Mouse (Mus musculus) megakaryocyte progenitor cell, adult 5-6 weeks (primary cell): ENCODE results near the gene Unc119. TPM values are rescaled to one million over a fixed set of nuclear protein-coding genes. Genes with fewer than 3 reads are reported as not detected.
A peak's percentile ranks its signal among the peaks of the same experiment; 100 is the strongest.

ENCODE experiments used
- ATAC-seq: replicated peaks from 2 replicates; pipeline ENCODE4 v1.8.0; 2016; ENCODE audit warnings: mild to moderate bottlenecking, moderate TSS enrichment, inconsistent platforms; ENCODE audit not compliant: poor library complexity
- total RNA-seq, 2 experiments: library from RNA; stranded (forward) in 1 of 2; stranded (reverse) in 1 of 2; fragments of 157-497, 149-512 nt in 1 of 2; fragments of 200-1000 nt in 1 of 2; gene quantifications; 2 replicates each; pipeline versions ENCODE4 v1.2.3 to v1.2.4; 2015 to 2017

The Unc119 gene
- total RNA-seq, 2 experiments from 2014 or later, result 25.7 to 27.2 TPM

- ATAC-seq, result no peak
Measured at GRCm38 (mm10) chr11:78367456-78368225, 24.4 kb downstream of the Unc119 start.

DNA sequence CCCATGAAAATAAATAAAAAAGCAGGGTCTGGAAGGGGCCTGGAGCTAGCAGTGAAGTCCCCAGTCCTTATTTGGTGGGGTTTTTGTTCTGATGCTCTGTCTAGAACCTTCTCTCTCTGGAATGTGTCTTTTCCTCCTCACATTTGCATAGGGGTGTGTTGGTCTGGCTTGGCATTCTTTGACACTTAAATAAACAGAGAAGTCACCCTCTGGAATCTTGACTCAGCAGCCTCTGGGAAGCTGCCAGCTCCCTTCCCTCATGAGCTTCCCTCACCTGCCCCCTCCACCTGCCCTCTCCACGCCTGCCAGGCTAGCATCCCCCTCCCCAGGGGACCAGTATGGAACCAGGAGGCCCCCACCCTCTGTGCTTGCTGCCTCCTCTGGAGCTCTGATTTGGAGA, 27.1 kb downstream of the Unc119 start:
- ATAC-seq, result no peak

- ATAC-seq, result no peak
Measured at GRCm38 (mm10) chr11:78371711-78372110, 28.4 kb downstream of the Unc119 start.

GRCm38 (mm10) chr11:78372166-78372565, 28.9 kb downstream of the Unc119 start:
- ATAC-seq, result no peak

DNA sequence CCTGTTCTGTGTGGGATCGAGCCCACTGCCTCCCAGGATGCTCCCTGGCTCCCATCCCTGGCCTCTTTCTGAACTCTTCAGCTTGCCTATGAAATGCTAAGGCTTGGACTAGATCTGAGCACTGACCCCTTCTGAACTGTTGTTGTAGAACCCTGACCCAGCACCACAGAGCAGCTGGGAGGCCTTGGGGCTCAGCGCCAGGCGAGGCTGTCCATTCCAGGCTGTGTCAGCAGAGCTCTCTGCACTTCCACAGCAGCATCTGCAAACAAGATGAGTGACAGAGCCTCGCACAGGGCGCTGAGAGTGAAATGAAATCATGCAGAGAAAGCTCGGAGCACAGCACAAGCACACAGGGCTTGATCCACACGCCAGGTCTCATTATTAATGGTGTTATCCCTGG, 29.3 kb downstream of the Unc119 start:
- no peak for ATAC-seq

- ATAC-seq, result no peak
Measured at GRCm38 (mm10) chr11:78374147-78374546, 30.9 kb downstream of the Unc119 start.

DNA sequence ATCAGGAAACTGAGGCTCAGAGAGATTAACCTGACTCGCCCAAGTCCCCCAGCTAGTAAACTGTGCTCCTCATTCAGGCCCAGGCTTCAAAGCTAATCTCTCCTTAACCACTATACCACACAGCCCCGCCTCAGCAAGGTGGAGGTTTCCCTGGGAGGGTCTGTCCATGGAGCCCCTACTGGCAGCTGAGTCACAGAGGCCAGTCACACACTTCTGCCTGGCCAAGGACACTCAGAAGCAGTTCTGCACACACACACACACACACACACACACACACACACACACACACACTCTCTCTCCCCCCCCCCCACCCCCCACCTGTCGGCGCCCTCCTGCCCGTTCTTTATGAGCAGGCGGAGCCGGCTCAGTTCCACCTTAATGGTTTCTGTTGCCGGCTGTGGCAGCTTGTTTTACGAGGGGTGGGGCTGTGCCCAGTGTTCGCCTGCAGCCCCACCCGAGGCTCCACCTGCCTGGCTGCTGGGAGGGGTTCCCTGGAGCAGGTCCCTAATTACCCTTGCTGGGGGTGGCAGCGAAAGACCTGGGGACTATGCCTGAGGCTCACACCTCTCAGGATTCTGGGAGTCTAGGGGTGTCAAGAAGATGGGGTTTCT, 34.4 kb downstream of the Unc119 start:
- no peak for ATAC-seq

GRCm38 (mm10) chr11:78380351-78380750, 37.1 kb downstream of the Unc119 start:
- no peak for ATAC-seq

GRCm38 (mm10) chr11:78380996-78381395, 37.7 kb downstream of the Unc119 start:
- no peak for ATAC-seq

GRCm38 (mm10) chr11:78382286-78382685, 39.0 kb downstream of the Unc119 start:
- no peak for ATAC-seq

- ATAC-seq, result no peak
Measured at GRCm38 (mm10) chr11:78382701-78383100, 39.4 kb downstream of the Unc119 start.

GRCm38 (mm10) chr11:78385776-78386175, 42.5 kb downstream of the Unc119 start:
- no peak for ATAC-seq

GRCm38 (mm10) chr11:78386508-78387043, 43.3 kb downstream of the Unc119 start, which contains the start of gene Foxn1:
Gene Foxn1 (minus strand): TSS chr11:78386558.
- no peak for ATAC-seq

GRCm38 (mm10) chr11:78392728-78393127, 49.4 kb downstream of the Unc119 start:
- ATAC-seq, result no peak

DNA sequence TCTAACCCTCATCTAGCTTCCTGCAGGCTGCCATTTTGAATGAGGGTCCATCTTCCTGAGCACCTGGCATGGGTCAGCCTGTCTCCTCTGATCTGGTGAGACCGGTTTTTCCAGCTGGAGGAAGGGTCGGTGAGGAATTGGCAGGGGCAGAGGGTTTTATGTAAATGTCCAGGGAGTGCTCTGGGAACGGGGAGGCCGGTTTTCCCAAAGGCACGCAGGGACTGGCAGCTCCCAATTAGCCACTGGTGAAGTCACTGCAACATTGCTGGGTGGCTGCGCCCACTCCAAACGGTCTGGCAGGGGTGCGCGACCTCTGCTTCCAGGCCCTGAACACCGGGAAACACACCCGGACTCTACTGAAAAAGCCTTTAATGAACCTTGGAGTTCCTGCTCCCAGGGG, 53.7 kb downstream of the Unc119 start:
- no peak for ATAC-seq

- peak; percentile 75 for ATAC-seq
Measured at GRCm38 (mm10) chr11:78397397-78397796, 54.1 kb downstream of the Unc119 start.

- no peak for ATAC-seq
Measured at GRCm38 (mm10) chr11:78398212-78398611, 54.9 kb downstream of the Unc119 start.

Other genes starting within 250 kb of the Unc119 start
- gene Fam222b, start 248.8 kb upstream of the Unc119 start, total RNA-seq (2015), result 20.3 and 20.6 TPM in 2 replicates
- gene Fam222b, start 248.8 kb upstream of the Unc119 start, total RNA-seq (2017), result 5.7 and 6.0 TPM in 2 replicates
- gene Traf4, start 177.9 kb upstream of the Unc119 start, total RNA-seq (2015), result 4.7 TPM in 2 replicates
- 2.5 and 3.2 TPM in 2 replicates for gene Traf4, start 177.9 kb upstream of the Unc119 start, total RNA-seq (2017)
- gene Nek8, start 166.8 kb upstream of the Unc119 start, total RNA-seq (2015), result 4.4 and 7.8 TPM in 2 replicates
- 3.4 and 6.0 TPM in 2 replicates for gene Nek8, start 166.8 kb upstream of the Unc119 start, total RNA-seq (2017)
- gene Tlcd1, start 166.8 kb upstream of the Unc119 start, total RNA-seq (2015), result 4.0 and 6.3 TPM in 2 replicates
- gene Tlcd1, start 166.8 kb upstream of the Unc119 start, total RNA-seq (2017), result 3.5 TPM in 2 replicates
- gene Rpl23a, start 159.9 kb upstream of the Unc119 start, total RNA-seq (2015), result 3,991 and 4,341 TPM in 2 replicates
- 2,958 and 3,443 TPM in 2 replicates for gene Rpl23a, start 159.9 kb upstream of the Unc119 start, total RNA-seq (2017)
- 1.3 and 1.5 TPM in 2 replicates for gene Rab34, start 155.1 kb upstream of the Unc119 start, total RNA-seq (2015)
- gene Rab34, start 155.1 kb upstream of the Unc119 start, total RNA-seq (2017), result 1.3 and 2.4 TPM in 2 replicates
- 0.10 and 0.15 TPM in 2 replicates for gene Proca1, start 150.1 kb upstream of the Unc119 start, total RNA-seq (2015)
- gene Proca1, start 150.1 kb upstream of the Unc119 start, total RNA-seq (2017), result not detected in 2 replicates
- 71.8 and 79.5 TPM in 2 replicates for gene Sdf2, start 97.7 kb upstream of the Unc119 start, total RNA-seq (2015)
- 36.0 and 38.3 TPM in 2 replicates for gene Sdf2, start 97.7 kb upstream of the Unc119 start, total RNA-seq (2017)
- gene Supt6, start 97.5 kb upstream of the Unc119 start, total RNA-seq (2015), result 34.5 and 36.7 TPM in 2 replicates
- 35.9 and 39.9 TPM in 2 replicates for gene Supt6, start 97.5 kb upstream of the Unc119 start, total RNA-seq (2017)
- gene 2610507B11Rik, start 81.7 kb upstream of the Unc119 start, total RNA-seq (2015), result 49.4 and 56.6 TPM in 2 replicates
- 71.2 and 71.5 TPM in 2 replicates for gene 2610507B11Rik, start 81.7 kb upstream of the Unc119 start, total RNA-seq (2017)
- 0.22 and 0.30 TPM in 2 replicates for gene BC030499, start 52.6 kb upstream of the Unc119 start, total RNA-seq (2015)
- gene BC030499, start 52.6 kb upstream of the Unc119 start, total RNA-seq (2017), result 0.14 and 2.0 TPM in 2 replicates
- gene Spag5, start 42.0 kb upstream of the Unc119 start, total RNA-seq (2015), result 27.0 and 30.0 TPM in 2 replicates
- 52.6 and 54.0 TPM in 2 replicates for gene Spag5, start 42.0 kb upstream of the Unc119 start, total RNA-seq (2017)
- gene Aldoc, start 20.5 kb upstream of the Unc119 start, total RNA-seq (2015), result 0.15 and 1.0 TPM in 2 replicates
- gene Aldoc, start 20.5 kb upstream of the Unc119 start, total RNA-seq (2017), result 0.17 and 0.54 TPM in 2 replicates
- gene Pigs, start 15.1 kb upstream of the Unc119 start, total RNA-seq (2015), result 25.6 and 28.6 TPM in 2 replicates
- 13.3 and 15.6 TPM in 2 replicates for gene Pigs, start 15.1 kb upstream of the Unc119 start, total RNA-seq (2017)
- gene Foxn1, start 43.1 kb downstream of the Unc119 start, total RNA-seq (2015), result not detected in 2 replicates
- not detected in 2 replicates for gene Foxn1, start 43.1 kb downstream of the Unc119 start, total RNA-seq (2017)
- gene Slc13a2, start 78.7 kb downstream of the Unc119 start, total RNA-seq (2015), result 0.10 and 1.0 TPM in 2 replicates
- gene Slc13a2, start 78.7 kb downstream of the Unc119 start, total RNA-seq (2017), result 0.04 and 0.44 TPM in 2 replicates
- 2.4 and 2.7 TPM in 2 replicates for gene Slc46a1, start 122.2 kb downstream of the Unc119 start, total RNA-seq (2015)
- gene Slc46a1, start 122.2 kb downstream of the Unc119 start, total RNA-seq (2017), result 1.8 and 5.8 TPM in 2 replicates
- 0.17 and 0.24 TPM in 2 replicates for gene Sarm1, start 154.3 kb downstream of the Unc119 start, total RNA-seq (2015)
- 0.08 TPM in 1 of 2 replicates, not detected in the other for gene Sarm1, start 154.3 kb downstream of the Unc119 start, total RNA-seq (2017)
- not detected in 2 replicates for gene Vtn, start 155.6 kb downstream of the Unc119 start, total RNA-seq (2015)
- gene Vtn, start 155.6 kb downstream of the Unc119 start, total RNA-seq (2017), result not detected in 2 replicates
- gene Sebox, start 160.0 kb downstream of the Unc119 start, total RNA-seq (2015), result not detected in 2 replicates
- gene Sebox, start 160.0 kb downstream of the Unc119 start, total RNA-seq (2017), result not detected in 2 replicates
- 20.9 and 26.7 TPM in 2 replicates for gene Tmem199, start 168.7 kb downstream of the Unc119 start, total RNA-seq (2015)
- gene Tmem199, start 168.7 kb downstream of the Unc119 start, total RNA-seq (2017), result 27.5 and 34.4 TPM in 2 replicates
- gene Poldip2, start 168.7 kb downstream of the Unc119 start, total RNA-seq (2015), result 57.5 and 59.2 TPM in 2 replicates
- gene Poldip2, start 168.7 kb downstream of the Unc119 start, total RNA-seq (2017), result 59.2 and 77.8 TPM in 2 replicates
- 8.9 and 9.3 TPM in 2 replicates for gene Tnfaip1, start 192.8 kb downstream of the Unc119 start, total RNA-seq (2015)
- gene Tnfaip1, start 192.8 kb downstream of the Unc119 start, total RNA-seq (2017), result 4.2 and 5.5 TPM in 2 replicates
- 112 and 130 TPM in 2 replicates for gene Ift20, start 192.9 kb downstream of the Unc119 start, total RNA-seq (2015)
- gene Ift20, start 192.9 kb downstream of the Unc119 start, total RNA-seq (2017), result 158 and 160 TPM in 2 replicates
- gene Tmem97, start 207.3 kb downstream of the Unc119 start, total RNA-seq (2015), result 102 and 108 TPM in 2 replicates
- 77.5 and 77.9 TPM in 2 replicates for gene Tmem97, start 207.3 kb downstream of the Unc119 start, total RNA-seq (2017)